10 mouse cellular contexts compared by ENCODE assay signal in genomic region chr2:167574814-167575213, GRCm38 (mm10). TPM values are rescaled to one million over a fixed set of nuclear protein-coding genes. Genes with fewer than 3 reads are reported as not detected.
A peak's percentile ranks its signal among the peaks of the same experiment; 100 is the strongest.
DNase-seq lines count a peak whose midpoint lies in the region; ATAC-seq and TF ChIP-seq lines count a peak whose summit lies in the region.
"Had no signal": no experiment of that assay in that cellular context is flagged by ENCODE, and none has a peak within 500 bp of the region (broad histone marks: within the 10 kb centered on the region; RNA-seq: fewer than 3 reads in every experiment).

No protein-coding gene starts in this region.

- peak; percentile 73 for ATAC-seq in Patski
- no peak for ATAC-seq in limb, embryonic 15.5 days (ENCODE audit: insufficient number of reproducible peaks, low FRiP score, low TSS enrichment, low read depth)
- no peak for ATAC-seq in frontal cortex, adult (ENCODE audit: low TSS enrichment)

- H3K9me3 ChIP-seq in limb, embryonic 15.5 days = no peaks in the 10 kb centered on the region
- H3K9me3 ChIP-seq: heart, embryonic 13.5 days had no signal

- H3K9ac ChIP-seq in limb, embryonic 15.5 days = no peak overlapping the region
- H3K9ac ChIP-seq: heart, embryonic 13.5 days had no signal

- POLR2A ChIA-PET in Patski (lab: Charles Lee) = interaction anchor here (1.5 kb wide), 1 partner anchor 14 kb away, joined by 3 read pairs; no protein-coding TSS in a partner anchor

- no peaks in the 10 kb centered on the region for H3K79me3 ChIP-seq in C2C12 (ENCODE audit: low read depth)

- CTCF ChIA-PET in Patski (lab: Charles Lee) = interaction anchor here (1.3 to 1.8 kb wide), 2 partner anchors 12 to 31 kb away, joined by 4 to 6 read pairs; no protein-coding TSS in a partner anchor

- H3K27ac ChIP-seq in limb, embryonic 15.5 days = 0 out of 2 replicates have a peak overlapping the region, but pooled peaks have one; percentile 34
- H3K27ac ChIP-seq: heart, embryonic 13.5 days; kidney, postnatal 0 days had no signal

- peak; percentile 91 for DNase-seq in Patski (ENCODE audit: low read depth, low spot score)
- DNase-seq in gastrocnemius, postnatal 10 days = peak; percentile 72
- DNase-seq in spleen, postnatal 10 days (ENCODE audit: low spot score in 2 of 2) = no peak
- DNase-seq in spleen, adult 18-20 months = no peak
- DNase-seq in left cerebral cortex, adult 8-10 months (ENCODE audit: low spot score in 2 of 2) = no peak

- peak overlapping the region; percentile 43 for H3ac ChIP-seq in C2C12 (ENCODE audit: control insufficient read depth, insufficient read length, low read depth)

- H3K36me3 ChIP-seq in C2C12 (ENCODE audit: control insufficient read depth, insufficient read depth) = no peaks in the 10 kb centered on the region
- no peaks in the 10 kb centered on the region for H3K36me3 ChIP-seq in limb, embryonic 15.5 days
- H3K36me3 ChIP-seq: heart, embryonic 13.5 days had no signal

- no peaks in the 10 kb centered on the region for H3K27me3 ChIP-seq in C2C12 (ENCODE audit: control insufficient read depth, insufficient read depth, insufficient read length)
- H3K27me3 ChIP-seq in Patski = no peaks in the 10 kb centered on the region
- H3K27me3 ChIP-seq in limb, embryonic 15.5 days = no peaks in the 10 kb centered on the region
- H3K27me3 ChIP-seq: heart, embryonic 13.5 days had no signal

- in situ Hi-C loops in Patski (cut with MboI; ENCODE audit: low pct_unique_long_range_greater_than_20kb) = no loop called here

- 44% methylated on average over 9 of the region's 9 CpGs for WGBS in limb, embryonic 15.5 days

- TF ChIP-seq CTCF in C2C12 (IDR thresholded peaks at IDR 0.05; ENCODE audit: control insufficient read depth, insufficient read depth, insufficient read length) (no peak), Patski (IDR thresholded peaks at IDR 0.05) (no peak)

- no peaks in the 10 kb centered on the region for H3K79me2 ChIP-seq in C2C12 (ENCODE audit: control insufficient read depth, insufficient read depth)

- H3K4me3 ChIP-seq in C2C12 (ENCODE audit: insufficient read depth, poor library complexity, severe bottlenecking) = no peak overlapping the region
- H3K4me3 ChIP-seq in limb, embryonic 15.5 days = no peak overlapping the region
- H3K4me3 ChIP-seq: heart, embryonic 13.5 days had no signal

- no peak overlapping the region for H3K4me2 ChIP-seq in limb, embryonic 15.5 days
- H3K4me2 ChIP-seq: heart, embryonic 13.5 days had no signal

- H3K4me1 ChIP-seq in limb, embryonic 15.5 days = peaks cover 41% of the 10 kb centered on the region

TF ChIP-seq in C2C12, 6 proteins besides CTCF, POLR2A, EP300 and RAD21:
- TF ChIP-seq CEBPB (IDR thresholded peaks at IDR 0.05; ENCODE audit: low read depth) (peak; percentile 79), MYOG (IDR thresholded peaks at IDR 0.05; ENCODE audit: control insufficient read depth, extremely low read depth, insufficient read length) (no peak), MAX (IDR thresholded peaks at IDR 0.05) (peak; percentile 94), MYOD1 (IDR thresholded peaks at IDR 0.05; ENCODE audit: control insufficient read depth, insufficient read length, low read depth) (peak; percentile 79), FOSL1 (IDR thresholded peaks at IDR 0.05; ENCODE audit: insufficient read depth, low read length, poor library complexity, severe bottlenecking) (peak; percentile 89), USF1 (IDR thresholded peaks at IDR 0.05; ENCODE audit: low read depth) (no peak)

RNA-seq across cellular contexts. Expression of gene Snai1, which starts 36.8 kb away (rescaled TPM):
- 48.1 TPM for polyA plus RNA-seq in C2C12 (2012; fragmentation: generic; extraction: Trizol)
- 0.10 TPM for polyA plus RNA-seq in Patski (2021)
- 1 to 10 TPM; 3.9 to 5.7 TPM for total RNA-seq in gastrocnemius, postnatal 10 days (2021)
- 52.6 and 61.2 TPM in 2 replicates for polyA plus RNA-seq in limb, embryonic 15.5 days (2015; fragmentation: Nextera tagmentation; extraction: Ambion mirVana)
- under 1 TPM; 0.48 to 0.93 (median 0.70) TPM for total RNA-seq in left cerebral cortex, adult 8-10 months (2022)

RNA-seq across cellular contexts. Expression of gene Ube2v1, which starts 57.1 kb away (rescaled TPM):
- polyA plus RNA-seq in C2C12 (2012; fragmentation: generic; extraction: Trizol) (237 TPM), Patski (2021) (180 TPM)
- 100 to 1,000 TPM; 179 to 199 TPM for total RNA-seq in gastrocnemius, postnatal 10 days (2021)
- 289 and 315 TPM in 2 replicates for polyA plus RNA-seq in limb, embryonic 15.5 days (2015; fragmentation: Nextera tagmentation; extraction: Ambion mirVana)
- 100 to 1,000 TPM; 257 to 274 (median 265) TPM for total RNA-seq in left cerebral cortex, adult 8-10 months (2022)

Comparison
In these comparisons a context has a peak if more than half of its experiments do, and no peak if none do; other contexts are left out.
1. DNase-seq: peak in Patski (single experiment) and gastrocnemius, postnatal 10 days (single experiment); none in spleen, postnatal 10 days (0 of 2), spleen, adult 18-20 months (0 of 2) and left cerebral cortex, adult 8-10 months (0 of 2).
2. RNA of gene Snai1, which starts 36.8 kb away (polyA plus RNA-seq): 52.6 to 61.2 TPM in limb, embryonic 15.5 days and 48.1 TPM in C2C12 (single experiment); 0.10 TPM in Patski (single experiment); every median in the first group is over 10 times any median in the second.